Mouse (Mus musculus) stomach, postnatal 0 days (tissue): ENCODE data around the gene Smim24. TPM values are rescaled to one million over a fixed set of nuclear protein-coding genes. Genes with fewer than 3 reads are reported as not detected.

Experiments used
- ATAC-seq: fragments of 200-750 bp; cut with Nextera tagmentation; 2 replicates; pipeline ENCODE4 v1.8.0; 2017; ENCODE audit not compliant: low FRiP score, low TSS enrichment
- DNase-seq: peaks from one replicate; pipeline ENCODE4 v3.0.0-alpha.2; 2016; ENCODE audit warnings: low spot score
- H3K27ac ChIP-seq: fragments of 300-500 bp; sonication (generic); replicated peaks from 2 replicates; pipeline ENCODE4 v1.5.1; 2014; ENCODE audit warnings: mild to moderate bottlenecking, control low read depth
- H3K27me3 ChIP-seq: fragments of 300-500 bp; sonication (generic); 2 replicates; pipeline ENCODE4 v1.6.1; 2014; ENCODE audit warnings: low read length; ENCODE audit not compliant: control insufficient read depth, insufficient read depth
- H3K36me3 ChIP-seq: fragments of 300-500 bp; sonication (generic); 2 replicates; pipeline ENCODE4 v1.6.1; 2014; ENCODE audit warnings: low read length, mixed read lengths; ENCODE audit not compliant: control insufficient read depth, insufficient read depth
- H3K4me1 ChIP-seq: fragments of 300-500 bp; sonication (generic); replicated peaks from 2 replicates; pipeline ENCODE4 v1.6.1; 2014; ENCODE audit warnings: antibody characterized with exemption; ENCODE audit not compliant: control insufficient read depth, insufficient read depth
- H3K4me2 ChIP-seq: fragments of 300-500 bp; sonication (generic); replicated peaks from 2 replicates; pipeline ENCODE4 v1.6.1; 2014; ENCODE audit warnings: low read depth, mild to moderate bottlenecking, control low read depth, moderate library complexity
- H3K4me3 ChIP-seq: fragments of 300-500 bp; sonication (generic); 2 replicates; pipeline ENCODE4 v1.5.1; 2014; ENCODE audit warnings: low read depth, low read length, control low read depth
- H3K9ac ChIP-seq: fragments of 300-500 bp; sonication (generic); 2 replicates; pipeline ENCODE4 v1.6.1; 2014; ENCODE audit warnings: mild to moderate bottlenecking, low read length, control low read depth, mixed read lengths
- H3K9me3 ChIP-seq: fragments of 300-500 bp; sonication (generic); 2 replicates; pipeline ENCODE4 v1.6.1; 2016; ENCODE audit warnings: low read length; ENCODE audit not compliant: control insufficient read depth
- CTCF ChIP-seq: IDR thresholded peaks from 2 replicates; pipeline ENCODE4 v1.5.1; 2016; ENCODE audit warnings: antibody characterized with exemption, low read depth, mild to moderate bottlenecking, moderate library complexity
- EP300 ChIP-seq: optimal IDR thresholded peaks from 2 replicates; pipeline ENCODE3; 2016; ENCODE audit warnings: antibody characterized with exemption
- WGBS: fragments of 180-500 bp; shearing (Covaris S2); extraction: QIAGEN DNeasy Blood & Tissue Kit; methylation state at CpG from one replicate; pipeline ENCODE4 v1.1.7; 2014; 5-methylcytosine and 5-hydroxymethylcytosine counted together
- polyA plus RNA-seq: library from polyadenylated mRNA; unstranded; fragments of >200 nt; fragmentation: Nextera tagmentation; extraction: Ambion mirVana; gene quantifications from 2 replicates; pipeline ENCODE4 v1.2.1, GENCODE M21; 2015

Gene Smim24
- polyA plus RNA-seq, 1 experiment from 2014 or later, result 205 TPM

DNA sequence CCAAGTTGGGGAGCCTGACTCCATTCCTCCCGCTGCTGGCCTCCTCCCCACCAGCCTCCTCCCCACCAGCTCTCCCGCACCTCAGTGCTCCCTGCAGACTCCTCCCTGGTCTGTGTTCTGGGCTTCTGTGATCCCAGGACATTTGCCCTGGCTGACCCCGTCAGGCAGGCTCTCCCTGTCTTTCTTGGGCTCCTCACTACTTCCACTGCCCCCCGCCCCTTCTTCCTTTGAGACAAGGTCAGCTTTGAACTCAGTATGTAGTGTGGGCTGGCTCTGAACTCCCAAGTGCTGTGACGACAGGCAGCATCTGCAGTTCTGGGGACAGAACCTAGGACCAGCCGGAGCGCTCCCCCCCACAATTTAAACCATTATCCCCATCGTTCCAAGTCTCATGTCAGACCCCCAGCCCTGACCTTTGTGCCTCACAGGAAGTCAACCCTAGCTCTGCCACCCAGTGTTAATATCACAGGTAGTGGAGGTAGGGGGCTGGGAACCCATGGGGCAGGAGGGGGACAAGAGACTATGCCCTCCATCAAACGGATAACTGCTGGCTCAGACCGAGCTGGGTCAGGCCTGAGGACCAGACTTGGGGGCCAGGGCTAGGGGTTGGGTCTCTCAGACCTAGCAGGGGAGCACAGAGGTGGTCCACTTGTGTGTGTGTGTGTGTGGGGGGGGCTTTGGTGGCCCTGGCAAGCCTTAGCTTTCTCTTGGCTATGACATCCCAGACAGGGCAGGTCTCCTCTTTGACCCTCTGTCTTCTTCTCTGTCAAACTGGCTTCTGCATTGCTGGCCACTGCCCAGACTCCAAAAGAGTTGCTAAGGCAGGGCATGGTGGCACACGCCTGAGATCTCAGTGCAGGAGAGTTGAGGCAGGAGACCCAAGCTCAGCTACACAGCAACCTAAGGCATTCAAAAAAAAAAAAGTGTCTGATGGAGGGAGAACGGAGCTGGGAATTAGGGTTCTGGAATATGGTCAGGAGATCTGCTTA lies 24.7 kb downstream of the Smim24 start:
- WGBS, result 44% methylated on average over 12 of the region's 12 CpGs
- Histone ChIP-seq H3K4me1 (peaks cover 19% of the 10 kb centered on the region), H3K4me3 (peak overlapping the region; percentile 27), H3K4me2 (peak overlapping the region; percentile 54), H3K27me3 (no peaks in the 10 kb centered on the region), H3K9ac (peak overlapping the region; percentile 51), H3K36me3 (0 out of 2 replicates have a peak, but pooled peaks cover 3% of the 10 kb centered on the region), H3K9me3 (no peaks in the 10 kb centered on the region), H3K27ac (peak overlapping the region; percentile 86)
- TF ChIP-seq EP300 (no peak), CTCF (no peak)
- ATAC-seq, result peak; percentile 16; the same call in 1 of the 2 replicates
- DNase-seq, result no peak

DNA sequence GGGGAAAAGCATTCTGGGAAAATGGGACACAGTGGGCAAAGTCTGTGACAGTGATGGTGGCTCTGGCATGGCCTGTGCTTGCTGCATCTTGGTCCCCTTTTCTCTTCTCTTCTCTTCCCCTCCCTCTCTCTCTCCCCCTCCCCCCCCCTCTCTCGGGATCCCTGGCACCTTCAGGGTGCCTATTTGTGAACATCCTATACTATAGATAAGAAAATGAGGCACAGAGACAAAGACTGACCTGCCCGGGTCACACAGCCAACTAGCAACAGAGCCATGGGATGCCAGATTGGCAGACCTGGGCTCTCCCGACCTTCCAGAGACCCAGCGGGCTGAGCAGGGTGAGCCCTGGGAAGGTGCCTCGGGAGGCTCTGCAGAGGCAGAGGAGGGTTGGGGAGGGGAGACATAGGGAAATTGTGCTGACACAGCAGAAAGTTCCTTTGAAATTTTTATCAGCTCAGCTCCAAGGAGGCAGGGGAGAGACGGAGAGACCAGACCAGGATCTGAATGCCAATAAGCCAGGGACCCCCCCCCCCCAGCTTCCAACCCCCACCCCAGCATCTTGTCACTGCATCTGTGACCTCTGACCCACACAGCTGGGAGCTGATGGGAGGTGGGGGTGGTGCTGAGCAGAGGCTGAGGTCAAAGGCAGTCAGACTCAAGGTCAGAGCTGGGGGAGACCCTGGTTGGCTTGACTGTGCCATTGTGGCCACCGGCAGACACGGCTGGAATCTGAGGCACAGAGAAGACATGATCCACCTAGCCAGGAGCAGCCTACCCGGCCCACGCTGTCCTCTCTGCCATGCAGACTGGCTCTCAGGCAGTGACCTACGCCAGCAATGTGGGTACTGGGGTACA lies 25.6 kb downstream of the Smim24 start:
- ATAC-seq (no peak), DNase-seq (no peak)
- H3K27me3 ChIP-seq, result no peaks in the 10 kb centered on the region
- H3K36me3 ChIP-seq, result 0 out of 2 replicates have a peak, but pooled peaks cover 3% of the 10 kb centered on the region
- no peak overlapping the region for H3K4me3 ChIP-seq
- H3K4me2 ChIP-seq, result no peak overlapping the region
- WGBS, result 67% methylated on average over 11 of the region's 11 CpGs
- no peaks in the 10 kb centered on the region for H3K9me3 ChIP-seq
- peaks cover 17% of the 10 kb centered on the region for H3K4me1 ChIP-seq
- 0 out of 2 replicates have a peak overlapping the region, but pooled peaks have one; percentile 8 for H3K9ac ChIP-seq
- H3K27ac ChIP-seq, result no peak overlapping the region
- TF ChIP-seq EP300 (no peak), CTCF (no peak)

DNA sequence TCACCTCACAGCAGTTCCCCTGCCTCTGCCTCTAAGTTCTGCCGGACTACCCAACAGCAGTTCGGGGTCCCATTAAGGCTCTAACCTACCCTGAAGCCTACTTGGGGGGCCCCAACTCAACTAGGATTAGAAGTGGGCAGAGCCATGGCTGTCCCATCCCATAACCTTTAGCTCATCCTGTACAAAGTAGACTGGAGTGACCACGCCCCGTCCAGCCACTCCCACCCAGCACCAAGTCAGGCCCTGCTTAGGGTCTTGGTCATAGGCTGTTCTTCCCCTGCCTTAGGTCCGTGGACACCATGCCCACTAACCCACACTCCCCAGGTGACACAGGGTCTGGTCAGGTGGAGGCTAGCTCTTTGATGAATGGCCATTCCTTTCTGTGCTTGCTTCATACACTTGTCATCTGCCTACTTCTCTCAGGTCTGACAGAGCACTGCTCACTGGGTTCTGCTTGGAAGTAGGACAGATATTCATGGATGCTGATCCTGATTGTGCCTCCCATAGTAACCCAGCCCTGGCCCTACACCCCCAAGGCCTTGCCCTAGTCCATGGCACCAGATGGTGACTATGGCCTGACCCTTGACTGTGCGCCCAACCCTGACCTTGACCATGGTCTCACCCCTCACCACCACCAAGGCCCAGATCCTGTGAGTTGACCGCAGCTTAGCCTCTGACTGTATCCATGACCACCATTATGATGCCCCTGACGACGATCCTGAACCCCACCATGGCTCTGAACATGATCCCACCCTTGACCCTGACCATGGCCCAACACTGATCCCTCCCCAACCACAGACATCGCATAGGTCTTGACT lies 26.5 kb downstream of the Smim24 start:
- no peak overlapping the region for H3K4me3 ChIP-seq
- H3K27ac ChIP-seq, result no peak overlapping the region
- WGBS, result 91% methylated on average over 10 of the region's 10 CpGs
- ATAC-seq, result no peak
- 0 out of 2 replicates have a peak, but pooled peaks cover 3% of the 10 kb centered on the region for H3K36me3 ChIP-seq
- DNase-seq, result no peak
- no peak for TF ChIP-seq EP300
- H3K9ac ChIP-seq, result 0 out of 2 replicates have a peak overlapping the region, but pooled peaks have one; percentile 8
- no peaks in the 10 kb centered on the region for H3K27me3 ChIP-seq
- H3K4me1 ChIP-seq, result peaks cover 19% of the 10 kb centered on the region
- H3K4me2 ChIP-seq, result no peak overlapping the region
- no peaks in the 10 kb centered on the region for H3K9me3 ChIP-seq

DNA sequence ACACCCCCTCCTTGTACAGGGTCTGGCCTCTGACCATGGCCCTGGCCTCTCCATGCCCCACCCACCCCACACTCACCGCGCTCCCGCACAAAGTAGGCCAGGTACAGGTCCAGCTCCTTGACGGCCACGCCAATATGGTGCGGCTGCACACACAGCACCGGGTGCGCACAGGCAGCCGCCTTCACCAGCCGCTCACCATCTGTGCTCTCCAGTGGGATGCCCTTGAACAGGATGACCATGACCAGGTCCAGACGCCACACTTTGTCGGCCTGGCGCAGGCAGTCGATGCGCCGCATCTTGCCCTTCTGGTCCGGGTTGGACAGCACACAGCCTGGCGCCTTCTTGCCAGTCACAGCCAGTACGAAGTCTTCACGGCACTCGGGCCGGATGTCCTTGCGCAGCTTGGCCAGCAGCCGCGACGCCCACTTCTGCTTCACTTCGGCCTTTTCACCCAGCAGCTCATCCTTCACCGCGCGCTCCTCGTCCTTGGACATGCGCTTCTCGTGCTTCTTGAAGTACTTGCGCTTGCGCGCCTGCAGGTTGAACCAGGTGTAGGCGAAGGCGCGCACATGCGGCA lies 27.4 kb downstream of the Smim24 start:
- no peak overlapping the region for H3K9ac ChIP-seq

More for the DNA sequence above, 27.4 kb downstream of the Smim24 start:
- no peak overlapping the region for H3K27ac ChIP-seq
- no peaks in the 10 kb centered on the region for H3K9me3 ChIP-seq
- 0 out of 2 replicates have a peak, but pooled peaks cover 3% of the 10 kb centered on the region for H3K36me3 ChIP-seq
- ATAC-seq (no peak), DNase-seq (no peak)
- peaks cover 12% of the 10 kb centered on the region for H3K4me1 ChIP-seq
- no peaks in the 10 kb centered on the region for H3K27me3 ChIP-seq
- TF ChIP-seq CTCF (no peak), EP300 (no peak)
- no peak overlapping the region for H3K4me2 ChIP-seq
- WGBS, result 86% methylated on average over 40 of the region's 40 CpGs
- no peak overlapping the region for H3K4me3 ChIP-seq
